Mouse (Mus musculus): Measurements from ENCODE around the gene Cavin2. TPM values are rescaled to one million over a fixed set of nuclear protein-coding genes. Genes with fewer than 3 reads are reported as not detected.

Gene Cavin2
- polyA plus RNA-seq, 1 experiment from 2014 or later = 26.8 TPM

DNA sequence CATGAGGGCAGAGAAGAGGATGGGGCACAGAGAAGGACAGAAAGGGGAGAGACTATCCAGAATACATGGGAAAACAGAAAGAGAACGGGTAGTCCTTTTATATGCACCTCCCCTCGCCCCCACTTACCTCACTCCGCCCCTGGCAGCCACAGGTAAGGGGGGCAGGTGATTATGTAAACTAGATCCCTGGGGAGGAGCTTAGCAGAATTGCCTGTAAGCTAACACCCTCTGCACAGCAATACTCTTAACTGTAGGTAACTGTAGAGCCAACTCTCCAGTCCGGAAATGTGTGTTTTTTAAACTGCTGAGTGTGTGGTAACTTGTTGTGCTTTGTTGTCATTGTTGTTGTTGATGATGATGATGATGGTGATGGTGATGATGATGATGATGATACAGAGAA lies 17.1 kb upstream of the Cavin2 start:
- H3K27ac ChIP-seq = no peak overlapping the region
- no peak overlapping the region for H3K4me2 ChIP-seq (replicated peaks)
- no peaks in the 10 kb centered on the region for H3K36me3 ChIP-seq
- no peak for ATAC-seq (ENCODE audit: low FRiP score, low read depth)
- H3K9ac ChIP-seq = no peak overlapping the region
- H3K9me3 ChIP-seq = no peaks in the 10 kb centered on the region
- no peak overlapping the region for H3K4me3 ChIP-seq
- WGBS = 44% methylated on average over 4 of the region's 4 CpGs
- H3K27me3 ChIP-seq = no peaks in the 10 kb centered on the region
- H3K4me1 ChIP-seq = peaks cover 19% of the 10 kb centered on the region

GRCm38 (mm10) chr1:51272583-51273201 lies 16.2 kb upstream of the Cavin2 start:
- Histone ChIP-seq H3K9me3 (no peaks in the 10 kb centered on the region), H3K4me1 (peaks cover 12% of the 10 kb centered on the region), H3K4me2 (replicated peaks) (no peak overlapping the region), H3K4me3 (no peak overlapping the region), H3K36me3 (no peaks in the 10 kb centered on the region), H3K27ac (no peak overlapping the region), H3K27me3 (no peaks in the 10 kb centered on the region), H3K9ac (no peak overlapping the region)
- 51% methylated on average over 4 of the region's 4 CpGs for WGBS
- no peak for ATAC-seq (ENCODE audit: low FRiP score, low read depth)

- Histone ChIP-seq H3K4me2 (replicated peaks) (no peak overlapping the region), H3K27me3 (no peaks in the 10 kb centered on the region), H3K9me3 (no peaks in the 10 kb centered on the region), H3K27ac (no peak overlapping the region), H3K9ac (no peak overlapping the region), H3K4me1 (peaks cover 4% of the 10 kb centered on the region; the same call in 1 of the 2 replicates), H3K36me3 (no peaks in the 10 kb centered on the region), H3K4me3 (no peak overlapping the region)
- whole genome bisulfite sequencing = 79% methylated on average over 2 of the region's 2 CpGs
- ATAC-seq (ENCODE audit: low FRiP score, low read depth) = no peak
These were observed 10.9 kb upstream of the Cavin2 start for GRCm38 (mm10) chr1:51277879-51278567.

DNA sequence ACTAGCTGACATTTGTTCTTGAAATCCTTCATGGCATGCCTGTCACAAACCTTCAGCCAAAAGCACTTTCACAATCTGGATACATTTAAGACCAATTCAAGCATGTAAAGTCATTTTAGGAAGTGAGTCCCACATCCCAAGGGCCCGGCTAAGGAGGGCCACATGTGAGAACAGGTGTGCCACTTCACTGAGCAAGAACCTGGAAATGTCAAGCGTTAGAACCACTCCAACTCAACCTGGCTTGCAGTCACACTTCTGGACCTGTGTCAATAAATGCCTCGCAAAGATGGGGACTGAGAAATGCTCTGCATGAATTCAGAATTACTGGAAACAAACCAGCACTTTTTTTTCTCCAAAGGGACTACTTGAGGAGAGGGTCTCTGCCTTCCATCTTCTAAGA lies 725 bp upstream of the Cavin2 start:
- no peaks in the 10 kb centered on the region for H3K9me3 ChIP-seq
- peaks cover 26% of the 10 kb centered on the region for H3K4me1 ChIP-seq
- H3K27me3 ChIP-seq = no peaks in the 10 kb centered on the region
- WGBS = 47% methylated on average over 3 of the region's 3 CpGs
- no peak overlapping the region for H3K9ac ChIP-seq
- no peaks in the 10 kb centered on the region for H3K36me3 ChIP-seq
- no peak overlapping the region for H3K4me3 ChIP-seq
- no peak for ATAC-seq (ENCODE audit: low FRiP score, low read depth)
- peak overlapping the region; percentile 56 for H3K4me2 ChIP-seq (replicated peaks)
- H3K27ac ChIP-seq = peak overlapping the region; percentile 84

GRCm38 (mm10) chr1:51289620-51290445 lies 907 bp downstream of the Cavin2 start:
- Histone ChIP-seq H3K36me3 (no peaks in the 10 kb centered on the region), H3K27me3 (no peaks in the 10 kb centered on the region), H3K9me3 (no peaks in the 10 kb centered on the region), H3K4me2 (replicated peaks) (peak overlapping the region; percentile 56), H3K27ac (peak overlapping the region; percentile 84), H3K4me3 (peak overlapping the region; percentile 28), H3K9ac (peak overlapping the region; percentile 51), H3K4me1 (peaks cover 26% of the 10 kb centered on the region)
- 0 out of 2 replicates have a peak, but pooled peaks have one; percentile 7 for ATAC-seq (ENCODE audit: low FRiP score, low read depth)
- 81% methylated on average over 17 of the region's 17 CpGs for WGBS

DNA sequence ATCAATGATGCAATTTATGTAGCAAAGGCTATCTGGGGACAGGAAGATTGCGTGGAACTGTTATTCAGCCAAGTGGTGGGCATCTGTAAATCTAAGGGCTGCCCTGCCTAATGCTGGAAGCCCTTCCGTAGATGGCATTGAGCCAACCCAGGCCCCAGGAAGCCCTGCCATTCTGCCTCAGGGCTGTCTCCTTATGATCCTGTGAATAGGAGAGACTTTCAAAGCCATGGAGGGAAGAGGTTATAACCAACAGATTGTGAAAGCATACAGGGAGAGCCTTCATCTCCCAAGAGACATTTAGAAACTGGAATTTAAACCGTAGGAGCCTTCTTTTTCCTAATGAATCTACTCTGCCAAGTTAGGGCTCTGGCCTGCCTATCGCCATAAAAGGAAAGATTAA lies 1.7 kb downstream of the Cavin2 start:
- no peak overlapping the region for H3K27ac ChIP-seq
- peaks cover 26% of the 10 kb centered on the region for H3K4me1 ChIP-seq
- H3K4me3 ChIP-seq = peak overlapping the region; percentile 28
- H3K36me3 ChIP-seq = no peaks in the 10 kb centered on the region
- no peaks in the 10 kb centered on the region for H3K9me3 ChIP-seq
- 61% methylated on average over 4 of the region's 4 CpGs for WGBS
- no peak for ATAC-seq (ENCODE audit: low FRiP score, low read depth)
- H3K4me2 ChIP-seq (replicated peaks) = peak overlapping the region; percentile 56
- peak overlapping the region; percentile 25; the same call in 1 of the 2 replicates for H3K9ac ChIP-seq
- H3K27me3 ChIP-seq = no peaks in the 10 kb centered on the region

DNA sequence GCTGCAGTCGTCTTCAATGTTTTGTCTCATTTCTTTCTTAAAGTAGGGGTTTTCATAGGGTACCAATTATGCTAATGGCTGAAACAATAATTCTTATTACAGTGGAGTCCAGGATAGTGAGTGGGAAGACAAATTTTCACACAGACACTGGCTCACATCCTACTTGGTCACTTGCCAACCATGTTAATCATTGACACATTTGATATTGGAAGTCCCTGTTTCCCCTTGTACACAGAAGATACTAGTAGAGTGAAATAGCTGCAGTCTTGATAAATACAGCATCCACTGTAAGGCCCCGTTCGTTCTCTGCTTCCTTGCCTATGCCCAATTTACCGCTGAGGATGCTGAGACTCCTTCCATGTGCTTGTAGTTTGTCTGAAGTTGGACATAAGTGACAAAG lies 3.4 kb downstream of the Cavin2 start:
- ATAC-seq (ENCODE audit: low FRiP score, low read depth) = no peak
- 88% methylated on average over 4 of the region's 4 CpGs for WGBS
- no peak overlapping the region for H3K9ac ChIP-seq
- no peak overlapping the region for H3K27ac ChIP-seq
- H3K4me2 ChIP-seq (replicated peaks) = 0 out of 2 replicates have a peak overlapping the region, but pooled peaks have one; percentile 39
- no peaks in the 10 kb centered on the region for H3K36me3 ChIP-seq
- peaks cover 29% of the 10 kb centered on the region for H3K4me1 ChIP-seq
- H3K27me3 ChIP-seq = no peaks in the 10 kb centered on the region
- H3K4me3 ChIP-seq = no peak overlapping the region
- no peaks in the 10 kb centered on the region for H3K9me3 ChIP-seq

- Histone ChIP-seq H3K27ac (no peak overlapping the region), H3K4me2 (replicated peaks) (no peak overlapping the region), H3K9ac (no peak overlapping the region), H3K36me3 (0 out of 2 replicates have a peak, but pooled peaks cover 5% of the 10 kb centered on the region), H3K4me3 (no peak overlapping the region), H3K9me3 (no peaks in the 10 kb centered on the region), H3K27me3 (no peaks in the 10 kb centered on the region), H3K4me1 (peaks cover 9% of the 10 kb centered on the region; the same call in 1 of the 2 replicates)
- no peak for ATAC-seq (ENCODE audit: low FRiP score, low read depth)
- WGBS = 78% methylated on average over 11 of the region's 11 CpGs
These were observed 11.5 kb downstream of the Cavin2 start for GRCm38 (mm10) chr1:51300295-51300930.

GRCm38 (mm10) chr1:51307056-51307455 lies 18.1 kb downstream of the Cavin2 start:
- no peak overlapping the region for H3K4me3 ChIP-seq
- WGBS = 44% methylated on average over 3 of the region's 3 CpGs
- no peaks in the 10 kb centered on the region for H3K9me3 ChIP-seq

GRCm38 (mm10) chr1:51315476-51315875 lies 26.6 kb downstream of the Cavin2 start:
- ATAC-seq (ENCODE audit: low FRiP score, low read depth) = no peak
- Histone ChIP-seq H3K36me3 (no peaks in the 10 kb centered on the region), H3K27ac (no peak overlapping the region), H3K9me3 (no peaks in the 10 kb centered on the region), H3K27me3 (no peaks in the 10 kb centered on the region), H3K4me2 (replicated peaks) (no peak overlapping the region), H3K9ac (no peak overlapping the region), H3K4me1 (no peaks in the 10 kb centered on the region), H3K4me3 (no peak overlapping the region)
- WGBS = 70% methylated on average over 2 of the region's 2 CpGs

More at GRCm38 (mm10) chr1:51307056-51307455, 18.1 kb downstream of the Cavin2 start:
- no peak overlapping the region for H3K9ac ChIP-seq
- no peaks in the 10 kb centered on the region for H3K36me3 ChIP-seq
- H3K27ac ChIP-seq = no peak overlapping the region; the same call in 1 of the 2 replicates
- ATAC-seq (ENCODE audit: low FRiP score, low read depth) = no peak; the same call in 1 of the 2 replicates
- 0 out of 2 replicates have a peak, but pooled peaks cover 3% of the 10 kb centered on the region for H3K4me1 ChIP-seq
- no peak overlapping the region for H3K4me2 ChIP-seq (replicated peaks)
- H3K27me3 ChIP-seq = no peaks in the 10 kb centered on the region

GRCm38 (mm10) chr1:51323506-51323905 lies 34.6 kb downstream of the Cavin2 start:
- no peaks in the 10 kb centered on the region for H3K36me3 ChIP-seq

More at GRCm38 (mm10) chr1:51323506-51323905, 34.6 kb downstream of the Cavin2 start:
- Histone ChIP-seq H3K4me2 (replicated peaks) (no peak overlapping the region), H3K9me3 (no peaks in the 10 kb centered on the region), H3K27me3 (no peaks in the 10 kb centered on the region), H3K27ac (no peak overlapping the region), H3K4me1 (peaks cover 2% of the 10 kb centered on the region; the same call in 1 of the 2 replicates), H3K9ac (no peak overlapping the region), H3K4me3 (no peak overlapping the region)
- 78% methylated on average over 6 of the region's 6 CpGs for WGBS
- ATAC-seq (ENCODE audit: low FRiP score, low read depth) = no peak
